Mouse (Mus musculus): ENCODE measurements around the gene Coro7.

DNA sequence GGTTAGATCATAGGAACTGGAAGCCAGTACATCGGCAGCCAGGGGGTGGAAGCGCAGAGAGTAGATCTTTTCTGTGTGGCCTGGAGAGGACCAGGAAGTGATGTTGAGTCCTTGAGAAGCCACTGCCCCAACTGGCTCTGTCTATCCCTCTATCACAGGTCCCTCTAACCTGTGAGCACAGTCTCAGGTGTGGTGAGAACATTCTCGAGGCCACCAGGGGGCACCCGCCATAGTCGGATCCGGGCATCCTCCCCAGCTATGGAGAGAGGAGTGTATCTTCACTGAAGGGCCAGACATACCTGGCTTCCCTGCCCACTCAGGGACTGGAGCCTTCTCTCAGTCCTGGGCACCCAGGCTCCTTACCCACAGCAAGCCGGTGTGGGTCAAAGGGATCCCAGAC lies 47.5 kb downstream of the Coro7 start:
- TF ChIP-seq POLR2A (IDR thresholded peaks at IDR 0.05; ENCODE audit: insufficient read depth, low read length) (no peak), CTCF (IDR thresholded peaks at IDR 0.05; ENCODE audit: low read depth, low read length) (peak; percentile 75), EP300 (IDR thresholded peaks at IDR 0.05; ENCODE audit: insufficient read depth, low read depth, low read length) (no peak)
